Mouse (Mus musculus): ENCODE measurements around the gene Fam171a2. TPM values are rescaled to one million over a fixed set of nuclear protein-coding genes. Genes with fewer than 3 reads are reported as not detected.

The Fam171a2 gene
- polyA plus RNA-seq, 1 experiment from 2014 or later, result 13.1 TPM

GRCm38 (mm10) chr11:102406900-102407833, 40.3 kb downstream of the Fam171a2 start:
- H3K27me3 ChIP-seq, result no peaks in the 10 kb centered on the region
- CTCF ChIA-PET, result interaction anchor here (0.8 to 7.1 kb wide), 2 partner anchors 92 to 99 kb away, joined by 3 to 46 read pairs; no protein-coding TSS in a partner anchor
- in situ Hi-C loops (cut with MboI; ENCODE audit: low pct_unique_long_range_greater_than_20kb), result loop anchor here (5.0 kb wide), 1 partner anchor 85 kb away; no protein-coding TSS in a partner anchor
- POLR2A ChIA-PET, result interaction anchor here (0.6 to 10.8 kb wide), 11 partner anchors 13 to 130 kb away, joined by 3 to 110 read pairs (median 3); partner anchors contain the start of genes Tmub2 and Ubtf
- peak; percentile 44 for ATAC-seq
- no peak for DNase-seq (ENCODE audit: low read depth, low spot score)
- TF ChIP-seq CTCF (IDR thresholded peaks at IDR 0.05), result no peak

DNA sequence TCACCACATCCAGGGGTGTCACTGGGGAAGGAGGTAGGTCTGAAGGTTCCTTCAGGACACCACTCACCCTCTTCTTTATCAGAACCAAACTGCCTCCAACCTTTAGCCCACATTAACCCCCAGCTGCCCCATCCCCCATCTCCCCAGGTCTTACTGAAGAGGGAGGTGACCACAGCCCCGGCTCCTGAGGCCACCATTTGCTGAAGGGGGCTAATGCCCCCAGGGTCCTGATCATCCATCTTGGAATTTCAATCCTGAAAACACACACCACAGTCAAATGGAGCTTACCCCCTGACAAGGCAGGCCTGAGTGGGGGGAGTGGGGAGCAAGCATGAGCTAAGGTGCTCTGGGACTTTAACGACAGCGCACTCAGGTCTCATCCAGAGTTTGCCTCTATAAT, 41.1 kb downstream of the Fam171a2 start:
- ChIA-PET CTCF (interaction anchor here (0.8 to 7.1 kb wide), 2 partner anchors 91 to 98 kb away, joined by 3 to 46 read pairs; no protein-coding TSS in a partner anchor), POLR2A (interaction anchor here (0.7 to 10.8 kb wide), 8 partner anchors 12 to 121 kb away, joined by 3 to 110 read pairs (median 4); partner anchors contain the start of genes Tmub2 and Ubtf)
- H3K27me3 ChIP-seq, result no peaks in the 10 kb centered on the region
- ATAC-seq (no peak), DNase-seq (ENCODE audit: low read depth, low spot score) (no peak)
- in situ Hi-C loops (cut with MboI; ENCODE audit: low pct_unique_long_range_greater_than_20kb), result loop anchor here (5.0 kb wide), 1 partner anchor 84 kb away; no protein-coding TSS in a partner anchor
- TF ChIP-seq CTCF (IDR thresholded peaks at IDR 0.05), result no peak

- ATAC-seq (no peak), DNase-seq (ENCODE audit: low read depth, low spot score) (no peak)
- POLR2A ChIA-PET, result interaction anchor here (1.1 to 10.8 kb wide), 5 partner anchors 11 to 97 kb away, joined by 4 to 110 read pairs (median 5); partner anchors contain the start of gene Ubtf
- no peak for TF ChIP-seq CTCF (IDR thresholded peaks at IDR 0.05)
- H3K27me3 ChIP-seq, result no peaks in the 10 kb centered on the region
- CTCF ChIA-PET, result no interaction called here
- in situ Hi-C loops (cut with MboI; ENCODE audit: low pct_unique_long_range_greater_than_20kb), result loop anchor here (5.0 kb wide), 1 partner anchor 83 kb away; no protein-coding TSS in a partner anchor
These were observed 41.8 kb downstream of the Fam171a2 start for GRCm38 (mm10) chr11:102405544-102406285.

GRCm38 (mm10) chr11:102404161-102405010, 43.1 kb downstream of the Fam171a2 start:
- DNase-seq (ENCODE audit: low read depth, low spot score) (no peak), ATAC-seq (no peak)
- no peak for TF ChIP-seq CTCF (IDR thresholded peaks at IDR 0.05)
- in situ Hi-C loops (cut with MboI; ENCODE audit: low pct_unique_long_range_greater_than_20kb), result loop anchor here (5.0 kb wide), 1 partner anchor 82 kb away; no protein-coding TSS in a partner anchor
- ChIA-PET POLR2A (interaction anchor here (10.8 kb wide), 1 partner anchor 86 kb away, joined by 110 read pairs; the partner anchor contains the start of gene Ubtf), CTCF (interaction anchor here (1.3 kb wide), 1 partner anchor 7 kb away, joined by 3 read pairs; no protein-coding TSS in a partner anchor)
- no peaks in the 10 kb centered on the region for H3K27me3 ChIP-seq

GRCm38 (mm10) chr11:102403657-102404056, 43.8 kb downstream of the Fam171a2 start:
- DNase-seq (ENCODE audit: low read depth, low spot score) (no peak), ATAC-seq (no peak)
- no peaks in the 10 kb centered on the region for H3K27me3 ChIP-seq
- POLR2A ChIA-PET, result interaction anchor here (10.8 kb wide), 1 partner anchor 85 kb away, joined by 110 read pairs; the partner anchor contains the start of gene Ubtf
- TF ChIP-seq CTCF (IDR thresholded peaks at IDR 0.05), result no peak
- in situ Hi-C loops (cut with MboI; ENCODE audit: low pct_unique_long_range_greater_than_20kb), result no loop called here
- CTCF ChIA-PET, result interaction anchor here (1.3 kb wide), 1 partner anchor 8 kb away, joined by 3 read pairs; no protein-coding TSS in a partner anchor

DNA sequence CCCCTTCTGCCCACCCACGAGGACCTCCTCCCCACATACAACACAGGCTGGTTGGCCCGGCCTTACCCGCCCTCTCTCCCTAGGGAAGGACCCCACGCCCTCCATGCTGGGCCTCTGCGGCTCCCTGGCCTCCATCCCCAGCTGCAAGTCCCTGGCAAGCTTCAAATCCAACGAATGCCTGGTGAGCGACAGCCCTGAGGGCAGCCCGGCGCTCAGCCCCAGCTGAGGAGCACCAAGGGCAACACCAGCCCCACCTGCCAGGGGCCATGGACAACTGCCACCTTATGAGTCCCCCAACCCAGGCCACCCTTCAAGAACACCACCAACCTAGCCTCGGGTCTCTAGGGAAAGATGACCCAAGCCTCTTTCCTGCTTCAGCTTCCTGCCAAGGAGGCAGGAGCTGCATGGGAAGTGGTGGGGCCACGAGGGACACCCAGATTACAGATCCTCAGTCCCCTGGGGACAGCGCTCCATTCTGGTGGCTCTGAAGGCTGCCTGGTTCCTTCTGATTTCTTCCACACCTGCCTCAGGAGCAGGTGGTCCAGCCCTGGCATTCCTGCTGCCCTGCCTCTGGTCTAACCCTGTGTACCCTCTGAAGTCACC, 45.5 kb downstream of the Fam171a2 start:
- no peaks in the 10 kb centered on the region for H3K27me3 ChIP-seq
- in situ Hi-C loops (cut with MboI; ENCODE audit: low pct_unique_long_range_greater_than_20kb), result no loop called here
- ChIA-PET CTCF (no interaction called here), POLR2A (interaction anchor here (10.8 kb wide), 1 partner anchor 83 kb away, joined by 110 read pairs; the partner anchor contains the start of gene Ubtf)
- ATAC-seq, result no peak
- no peak for TF ChIP-seq CTCF (IDR thresholded peaks at IDR 0.05)
- no peak for DNase-seq (ENCODE audit: low read depth, low spot score)

DNA sequence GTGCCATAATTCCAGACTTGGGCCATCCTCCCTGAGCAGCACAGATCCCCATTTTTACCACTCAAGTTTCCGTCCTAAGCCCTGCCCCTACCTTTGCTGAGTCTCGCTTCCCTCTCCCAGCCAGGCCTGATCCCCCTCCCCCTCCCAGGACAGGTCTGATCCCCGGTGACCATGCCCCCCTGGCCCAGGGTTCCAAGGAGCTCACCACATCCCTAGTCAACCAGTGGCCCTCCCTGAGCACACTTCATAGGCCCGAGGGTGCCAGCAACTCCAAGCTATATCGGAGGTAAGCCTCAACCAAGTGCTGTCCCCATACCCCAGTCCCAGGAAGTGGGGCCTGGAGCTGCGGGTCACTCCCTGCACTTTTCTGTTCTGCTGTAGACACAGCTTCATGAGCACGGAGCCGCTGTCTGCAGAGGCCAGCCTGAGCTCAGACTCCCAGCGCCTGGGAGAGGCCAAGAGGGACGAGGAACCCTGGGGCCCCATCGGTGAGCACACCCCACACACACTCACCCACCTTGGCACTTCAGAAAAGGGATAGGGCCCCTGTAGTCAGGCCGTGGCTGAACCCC, 46.9 kb downstream of the Fam171a2 start:
- CTCF ChIA-PET, result interaction anchor here (0.6 to 1.1 kb wide), 2 partner anchors 31 to 66 kb away, joined by 3 to 4 read pairs; no protein-coding TSS in a partner anchor
- POLR2A ChIA-PET, result interaction anchor here (1.0 to 1.1 kb wide), 2 partner anchors 25 to 82 kb away, joined by 3 to 4 read pairs; no protein-coding TSS in a partner anchor
- TF ChIP-seq CTCF (IDR thresholded peaks at IDR 0.05), result no peak
- in situ Hi-C loops (cut with MboI; ENCODE audit: low pct_unique_long_range_greater_than_20kb), result no loop called here
- DNase-seq (ENCODE audit: low read depth, low spot score), result no peak
- ATAC-seq, result no peak
- H3K27me3 ChIP-seq, result no peaks in the 10 kb centered on the region

- ATAC-seq (peak; percentile 17), DNase-seq (ENCODE audit: low read depth, low spot score) (no peak)
- in situ Hi-C loops (cut with MboI; ENCODE audit: low pct_unique_long_range_greater_than_20kb), result no loop called here
- POLR2A ChIA-PET, result interaction anchor here (0.6 kb wide), 2 partner anchors 10 to 80 kb away, joined by 3 to 6 read pairs; partner anchors contain the start of gene Ubtf
- CTCF ChIA-PET, result no interaction called here
- no peaks in the 10 kb centered on the region for H3K27me3 ChIP-seq
- no peak for TF ChIP-seq CTCF (IDR thresholded peaks at IDR 0.05)
These were observed 47.8 kb downstream of the Fam171a2 start for GRCm38 (mm10) chr11:102399610-102400072.
